Comparison of ENCODE assay signal across 8 mouse cellular contexts in genomic region chr5:135934481-135935175, GRCm38 (mm10). TPM values are rescaled to one million over a fixed set of nuclear protein-coding genes. Genes with fewer than 3 reads are reported as not detected.
A peak's percentile ranks its signal among the peaks of the same experiment; 100 is the strongest.
DNase-seq lines count a peak whose midpoint lies in the region; ATAC-seq lines count a peak whose summit lies in the region.

Gene Ywhag (minus strand): TSS chr5:135934616.

- H3K27ac ChIP-seq in heart, embryonic 14.5 days (replicated peaks in 1 of 2; ENCODE audit: control insufficient read depth in 1 of 2, insufficient read depth in 1 of 2, low read depth in 2 of 2, low read length in 2 of 2) = peak within 1 kb of the TSS; percentile 95 to 96
- peak within 1 kb of the TSS; percentile 98 for H3K27ac ChIP-seq in liver, embryonic 13.5 days
- peak within 1 kb of the TSS; percentile 99 for H3K27ac ChIP-seq in stomach, embryonic 16.5 days (ENCODE audit: low read length)

- H3K4me3 ChIP-seq in heart, embryonic 14.5 days (ENCODE audit: control insufficient read depth in 1 of 2, insufficient read depth in 1 of 2, low read depth in 1 of 2, low read length in 2 of 2) = peak within 1 kb of the TSS; percentile 72 to 86
- H3K4me3 ChIP-seq in liver, embryonic 13.5 days (replicated peaks) = peak within 1 kb of the TSS; percentile 98
- peak within 1 kb of the TSS; percentile 99 for H3K4me3 ChIP-seq in stomach, embryonic 16.5 days (replicated peaks; ENCODE audit: low read length)

- peak within 1 kb of the TSS; percentile 93 for H3K9ac ChIP-seq in heart, embryonic 14.5 days (ENCODE audit: low read length)
- peak within 1 kb of the TSS; percentile 95 for H3K9ac ChIP-seq in liver, embryonic 13.5 days
- H3K9ac ChIP-seq in stomach, embryonic 16.5 days (ENCODE audit: low read length) = peak within 1 kb of the TSS; percentile 94

- H3K4me2 ChIP-seq in heart, embryonic 14.5 days (ENCODE audit: low read length) = peak within 1 kb of the TSS; percentile 70
- H3K4me2 ChIP-seq in liver, embryonic 13.5 days = peak within 1 kb of the TSS; percentile 93
- peak within 1 kb of the TSS; percentile 88 for H3K4me2 ChIP-seq in stomach, embryonic 16.5 days (ENCODE audit: low read depth, low read length)

- peaks cover 8 to 23% of the 10 kb centered on the region in 2 experiments for H3K4me1 ChIP-seq in heart, embryonic 14.5 days (ENCODE audit: control insufficient read depth in 2 of 2, insufficient read depth in 2 of 2, low read length in 2 of 2)
- peaks cover 43% of the 10 kb centered on the region for H3K4me1 ChIP-seq in liver, embryonic 13.5 days (replicated peaks)
- H3K4me1 ChIP-seq in stomach, embryonic 16.5 days (ENCODE audit: control insufficient read depth, insufficient read depth, low read length) = peaks cover 21% of the 10 kb centered on the region

- H3K27me3 ChIP-seq in heart, embryonic 14.5 days (ENCODE audit: control insufficient read depth, insufficient read depth, low read length) = no peaks in the 10 kb centered on the region
- no peaks in the 10 kb centered on the region for H3K27me3 ChIP-seq in liver, embryonic 13.5 days
- no peaks in the 10 kb centered on the region for H3K27me3 ChIP-seq in stomach, embryonic 16.5 days (ENCODE audit: control insufficient read depth, insufficient read depth, low read length)

- peak; percentile 93 for DNase-seq in c-Kit-negative CD71-positive TER-119-positive erythroid progenitor cells, embryonic 14.5 days (ENCODE audit: low read depth, low spot score)
- peak; percentile 98 for DNase-seq in fibroblast of lung, adult 2 months (ENCODE audit: low read depth)
- peak; percentile 98 for DNase-seq in kidney, postnatal 14 days
- peak; percentile 93 for DNase-seq in liver, embryonic 13.5 days
- DNase-seq in neural tube, embryonic 10.5 days (ENCODE audit: extremely low spot score, low spot score) = peak; percentile 95

- H3K36me3 ChIP-seq in heart, embryonic 14.5 days (ENCODE audit: control insufficient read depth, insufficient read depth, low read length) = peaks cover 29% of the 10 kb centered on the region
- peaks cover 29% of the 10 kb centered on the region for H3K36me3 ChIP-seq in liver, embryonic 13.5 days
- peaks cover 6% of the 10 kb centered on the region; the same call in 1 of the 2 replicates for H3K36me3 ChIP-seq in stomach, embryonic 16.5 days (ENCODE audit: control insufficient read depth, insufficient read depth, low read length)

- ATAC-seq in CD4-positive, CD25-positive, alpha-beta regulatory T cell, adult 4 months = peak; percentile 96
- ATAC-seq in heart, embryonic 14.5 days (ENCODE audit: insufficient number of reproducible peaks, insufficient read depth, low FRiP score, low read depth) = peak; percentile 97
- ATAC-seq in liver, embryonic 13.5 days (ENCODE audit: low read depth) = peak; percentile 93
- peak; percentile 95 for ATAC-seq in stomach, embryonic 16.5 days (ENCODE audit: insufficient read depth, low FRiP score)

- no peaks in the 10 kb centered on the region for H3K9me3 ChIP-seq in heart, embryonic 14.5 days (ENCODE audit: control insufficient read depth, low read length)
- no peaks in the 10 kb centered on the region for H3K9me3 ChIP-seq in liver, embryonic 13.5 days (replicated peaks)
- H3K9me3 ChIP-seq in stomach, embryonic 16.5 days (replicated peaks; ENCODE audit: control insufficient read depth, low read length) = no peaks in the 10 kb centered on the region

- under 1% methylated on average over 45 of the region's 48 CpGs for WGBS in heart, embryonic 14.5 days
- WGBS in liver, embryonic 13.5 days (ENCODE audit: insufficient replicate concordance) = under 1% methylated on average over 48 of the region's 48 CpGs
- WGBS in stomach, embryonic 16.5 days = under 1% methylated on average over 45 of the region's 48 CpGs

RNA-seq across cellular contexts. Expression of gene Ywhag, which starts in this region (rescaled TPM):
- polyA plus RNA-seq in CD4-positive, CD25-positive, alpha-beta regulatory T cell, adult 4 months (2017; shearing (Covaris generic)) = 10 to 100 TPM; 29.6 to 47.8 TPM
- polyA plus RNA-seq in heart, embryonic 14.5 days (2014; fragmentation: Nextera tagmentation; extraction: Ambion mirVana) = 72.5 and 84.8 TPM in 2 replicates
- 80.8 and 100 TPM in 2 replicates for polyA plus RNA-seq in liver, embryonic 13.5 days (2015; fragmentation: Nextera tagmentation; extraction: Ambion mirVana)
- 195 and 199 TPM in 2 replicates for polyA plus RNA-seq in stomach, embryonic 16.5 days (2015; fragmentation: Nextera tagmentation; extraction: Ambion mirVana)

Comparison
In these comparisons a context has a peak if more than half of its experiments do, and no peak if none do; other contexts are left out.
1. Peak in every context shown above with its lines: DNase-seq, ATAC-seq, H3K4me3 ChIP-seq and H3K27ac ChIP-seq.